Mouse (Mus musculus) MEL (cell line): ENCODE measurements around the gene Prox1. TPM values are rescaled to one million over a fixed set of nuclear protein-coding genes. Genes with fewer than 3 reads are reported as not detected.

Experiments used
- DNase-seq: peaks from one replicate; pipeline ENCODE4 v3.0.0; 2011; ENCODE audit warnings: low read depth, low spot score
- H3K27ac ChIP-seq: 2 replicates; pipeline ENCODE4 v1.5.1; 2012; ENCODE audit warnings: low read depth, mild to moderate bottlenecking, control low read depth, low read length, moderate library complexity; ENCODE audit not compliant: control insufficient read depth
- H3K27me3 ChIP-seq, 2 experiments: fragments of 150-350 bp in 1 of 2; sonication (generic) in 1 of 2; 2 replicates each; pipeline ENCODE4 v1.6.1; 2012; ENCODE audit warnings: low read length in 2 of 2, mild to moderate bottlenecking in 2 of 2, improper control_type of control experiment in 1 of 2, moderate library complexity in 1 of 2; ENCODE audit not compliant: insufficient read depth in 2 of 2, control insufficient read depth in 1 of 2
- H3K36me3 ChIP-seq, 2 experiments: 2 replicates each; pipeline ENCODE4 v1.6.1; 2012 to 2014; ENCODE audit warnings: low read length in 2 of 2, improper control_type of control experiment in 1 of 2, inconsistent platforms in 1 of 2, mild to moderate bottlenecking in 1 of 2; ENCODE audit not compliant: insufficient read depth in 2 of 2, control insufficient read depth in 1 of 2
- H3K4me1 ChIP-seq, 2 experiments: fragments of 150-350 bp in 1 of 2; sonication (generic) in 1 of 2; 2 replicates each; pipeline ENCODE4 v1.6.1; 2012; ENCODE audit warnings: low read length in 2 of 2, improper control_type of control experiment in 1 of 2, mild to moderate bottlenecking in 1 of 2; ENCODE audit not compliant: insufficient read depth in 2 of 2, control insufficient read depth in 1 of 2
- H3K4me3 ChIP-seq, 2 experiments: fragments of 150-350 bp in 1 of 2; sonication (generic) in 1 of 2; 2 replicates each; pipeline ENCODE4 v1.5.1; 2012; ENCODE audit warnings: low read depth in 2 of 2, low read length in 2 of 2, mild to moderate bottlenecking in 2 of 2, moderate library complexity in 2 of 2, control low read depth in 1 of 2, improper control_type of control experiment in 1 of 2; ENCODE audit not compliant: control insufficient read depth in 1 of 2, insufficient read depth in 1 of 2
- H3K79me2 ChIP-seq: 2 replicates; pipeline ENCODE4 v1.6.1; 2012; ENCODE audit warnings: mild to moderate bottlenecking, low read length, moderate library complexity; ENCODE audit not compliant: control insufficient read depth, poor library complexity, insufficient read depth
- H3K9ac ChIP-seq: 2 replicates; pipeline ENCODE4 v1.6.1; 2012; ENCODE audit warnings: low read depth, mild to moderate bottlenecking, control low read depth, low read length, moderate library complexity; ENCODE audit not compliant: control insufficient read depth, poor library complexity, severe bottlenecking
- H3K9me3 ChIP-seq: fragments of 150-350 bp; sonication (generic); replicated peaks from 2 replicates; pipeline ENCODE4 v1.6.1; 2012; ENCODE audit warnings: mild to moderate bottlenecking, low read length, improper control_type of control experiment, moderate library complexity; ENCODE audit not compliant: insufficient read depth
- BHLHE40 ChIP-seq: IDR thresholded peaks from 2 replicates; pipeline ENCODE4 v1.6.1; 2012; ENCODE audit warnings: low read depth, mild to moderate bottlenecking, inconsistent platforms, low read length, improper control_type of control experiment, borderline replicate concordance
- CHD1 ChIP-seq: IDR thresholded peaks from 2 replicates; pipeline ENCODE4 v1.6.1; 2012; ENCODE audit warnings: low read depth, mild to moderate bottlenecking, inconsistent platforms, low read length, improper control_type of control experiment
- CHD2 ChIP-seq: IDR thresholded peaks from 2 replicates; pipeline ENCODE4 v1.6.1; 2011; ENCODE audit warnings: low read length, improper control_type of control experiment
- E2F4 ChIP-seq: IDR thresholded peaks from 2 replicates; pipeline ENCODE4 v1.6.1; 2011; ENCODE audit warnings: low read depth, low read length, improper control_type of control experiment, borderline replicate concordance
- ELF1 ChIP-seq: IDR thresholded peaks from 2 replicates; pipeline ENCODE4 v1.6.1; 2014; ENCODE audit warnings: low read depth, mild to moderate bottlenecking, inconsistent platforms, low read length, improper control_type of control experiment, moderate library complexity
- EP300 ChIP-seq, 2 experiments: IDR thresholded peaks; 2 replicates each; pipeline ENCODE4 v1.6.1; 2011; ENCODE audit warnings: improper control_type of control experiment in 2 of 2, low read length in 2 of 2, low read depth in 1 of 2, mild to moderate bottlenecking in 1 of 2
- ETS1 ChIP-seq: IDR thresholded peaks from 2 replicates; pipeline ENCODE4 v1.6.1; 2012; ENCODE audit warnings: low read depth, mild to moderate bottlenecking, inconsistent platforms, low read length, improper control_type of control experiment, moderate library complexity
- GABPA ChIP-seq: IDR thresholded peaks from 2 replicates; pipeline ENCODE4 v1.6.1; 2012; ENCODE audit warnings: low read depth, mild to moderate bottlenecking, inconsistent platforms, low read length, improper control_type of control experiment, moderate library complexity
- GATA1 ChIP-seq: IDR thresholded peaks from 2 replicates; pipeline ENCODE4 v1.6.1; 2011; ENCODE audit warnings: low read depth, low read length, improper control_type of control experiment
- JUND ChIP-seq: IDR thresholded peaks from 2 replicates; pipeline ENCODE4 v1.6.1; 2011; ENCODE audit warnings: low read depth, mild to moderate bottlenecking, improper control_type of control experiment, low read length
- KAT2A ChIP-seq: conservative IDR thresholded peaks from 2 replicates; pipeline ENCODE4 v1.6.1; 2012; ENCODE audit warnings: low read depth, low read length, improper control_type of control experiment, inconsistent platforms
- MAZ ChIP-seq: IDR thresholded peaks from 2 replicates; pipeline ENCODE4 v1.6.1; 2012; ENCODE audit warnings: low read depth, mild to moderate bottlenecking, inconsistent platforms, low read length, improper control_type of control experiment
- MYC ChIP-seq: IDR thresholded peaks from 2 replicates; pipeline ENCODE4 v1.6.1; 2011; ENCODE audit warnings: low read depth, mild to moderate bottlenecking, low read length, improper control_type of control experiment, moderate library complexity
- NELFE ChIP-seq: IDR thresholded peaks from 2 replicates; pipeline ENCODE4 v1.6.1; 2011; ENCODE audit warnings: low read depth, low read length, improper control_type of control experiment
- POLR2AphosphoS5 ChIP-seq: IDR thresholded peaks from 2 replicates; pipeline ENCODE4 v1.6.1; 2012; ENCODE audit warnings: low read depth, borderline replicate concordance, mild to moderate bottlenecking, inconsistent platforms, low read length, moderate library complexity, mixed read lengths
- SMC3 ChIP-seq: IDR thresholded peaks from 2 replicates; pipeline ENCODE4 v1.6.1; 2011; ENCODE audit warnings: low read depth, low read length, improper control_type of control experiment
- TAL1 ChIP-seq: IDR thresholded peaks from 2 replicates; pipeline ENCODE4 v1.6.1; 2012; ENCODE audit warnings: mild to moderate bottlenecking, inconsistent platforms, low read length, moderate library complexity, mixed read lengths
- TCF12 ChIP-seq: IDR thresholded peaks from 2 replicates; pipeline ENCODE4 v1.6.1; 2014; ENCODE audit warnings: low read depth, mild to moderate bottlenecking, inconsistent platforms, low read length, improper control_type of control experiment, moderate library complexity
- USF1 ChIP-seq: IDR thresholded peaks from 2 replicates; pipeline ENCODE4 v1.6.1; 2014; ENCODE audit warnings: low read depth, mild to moderate bottlenecking, inconsistent platforms, low read length, improper control_type of control experiment, moderate library complexity
- USF2 ChIP-seq, 2 experiments: IDR thresholded peaks; 2 replicates each; pipeline ENCODE4 v1.6.1; 2011 to 2012; ENCODE audit warnings: improper control_type of control experiment in 2 of 2, low read length in 2 of 2, borderline replicate concordance in 1 of 2, inconsistent platforms in 1 of 2, low read depth in 1 of 2, mild to moderate bottlenecking in 1 of 2; ENCODE audit not compliant: insufficient read depth in 1 of 2
- ZC3H11A ChIP-seq: IDR thresholded peaks from 2 replicates; pipeline ENCODE4 v1.6.1; 2012; ENCODE audit warnings: low read depth, mild to moderate bottlenecking, inconsistent platforms, low read length, improper control_type of control experiment
- ZKSCAN1 ChIP-seq: IDR thresholded peaks from 2 replicates; pipeline ENCODE4 v1.6.1; 2012; ENCODE audit warnings: low read depth, mild to moderate bottlenecking, inconsistent platforms, low read length, improper control_type of control experiment, moderate library complexity
- polyA plus RNA-seq, 2 experiments: library from polyadenylated mRNA; stranded (reverse) in 1 of 2; unstranded in 1 of 2; fragments of >175 nt in 1 of 2; fragments of >200 nt in 1 of 2; gene quantifications; 2 replicates each; pipeline versions ENCODE4 v1.2.1 to v1.2.4; 2012; ENCODE audit warnings: low replicate concordance in 2 of 2, low read depth in 1 of 2; ENCODE audit not compliant: insufficient read length in 2 of 2, insufficient read depth in 1 of 2, missing spikeins in 1 of 2
- total RNA-seq: library from RNA; depleted of rRNA; stranded (reverse); fragments of 300-350 nt; gene quantifications from 2 replicates; pipeline ENCODE4 v1.2.3, GENCODE M21; 2012

Gene Prox1
- total and polyA plus RNA-seq, 3 experiments = not detected

DNA sequence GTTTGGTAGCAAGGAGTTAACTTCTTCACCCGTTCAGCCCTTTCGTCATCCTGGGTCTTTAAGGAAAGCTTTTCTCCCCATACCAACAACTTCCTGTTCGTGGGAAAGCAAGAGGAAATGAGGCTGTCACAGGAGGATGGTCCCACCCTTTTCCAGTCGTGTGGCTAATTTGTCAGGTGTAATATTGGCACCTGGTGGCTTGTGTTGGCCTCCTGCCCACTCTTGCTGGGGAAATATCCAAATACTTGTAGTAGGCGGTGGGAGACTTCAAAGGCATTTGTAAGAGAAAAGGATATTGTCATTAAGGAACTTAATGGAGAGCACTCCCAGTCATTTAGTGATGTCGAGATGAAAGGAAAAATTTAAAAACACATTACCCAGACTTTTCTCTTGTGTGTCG, 44.1 kb upstream of the Prox1 start:
- Histone ChIP-seq H3K36me3 (no peaks in the 10 kb centered on the region), H3K9me3 (no peaks in the 10 kb centered on the region)
- DNase-seq = no peak

GRCm38 (mm10) chr1:190213175-190213574, 42.7 kb upstream of the Prox1 start:
- no peak overlapping the region for H3K4me3 ChIP-seq
- H3K79me2 ChIP-seq = no peaks in the 10 kb centered on the region
- no peak for DNase-seq
- no peaks in the 10 kb centered on the region for H3K9me3 ChIP-seq
- no peaks in the 10 kb centered on the region for H3K4me1 ChIP-seq
- H3K9ac ChIP-seq = no peak overlapping the region
- H3K27me3 ChIP-seq = no peaks in the 10 kb centered on the region
- H3K36me3 ChIP-seq = no peaks in the 10 kb centered on the region
- TF ChIP-seq GATA1 (no peak), GABPA (no peak), ELF1 (no peak), ZKSCAN1 (no peak)
- H3K27ac ChIP-seq = no peak overlapping the region

More for the DNA sequence above, 44.1 kb upstream of the Prox1 start:
- H3K27me3 ChIP-seq = no peaks in the 10 kb centered on the region
- no peak overlapping the region for H3K9ac ChIP-seq
- no peaks in the 10 kb centered on the region; the same call in 1 of the 2 replicates for H3K79me2 ChIP-seq
- H3K4me1 ChIP-seq = no peaks in the 10 kb centered on the region
- H3K27ac ChIP-seq = no peak overlapping the region
- H3K4me3 ChIP-seq = no peak overlapping the region
- TF ChIP-seq JUND (no peak), CHD2 (no peak), TCF12 (no peak), ZKSCAN1 (no peak), NELFE (no peak), SMC3 (no peak), USF2 (IDR thresholded peaks at IDR 0.05; ENCODE audit: borderline replicate concordance in 1 of 2, insufficient read depth in 1 of 2, low read depth in 1 of 2, low read length in 2 of 2) (no peak)

DNA sequence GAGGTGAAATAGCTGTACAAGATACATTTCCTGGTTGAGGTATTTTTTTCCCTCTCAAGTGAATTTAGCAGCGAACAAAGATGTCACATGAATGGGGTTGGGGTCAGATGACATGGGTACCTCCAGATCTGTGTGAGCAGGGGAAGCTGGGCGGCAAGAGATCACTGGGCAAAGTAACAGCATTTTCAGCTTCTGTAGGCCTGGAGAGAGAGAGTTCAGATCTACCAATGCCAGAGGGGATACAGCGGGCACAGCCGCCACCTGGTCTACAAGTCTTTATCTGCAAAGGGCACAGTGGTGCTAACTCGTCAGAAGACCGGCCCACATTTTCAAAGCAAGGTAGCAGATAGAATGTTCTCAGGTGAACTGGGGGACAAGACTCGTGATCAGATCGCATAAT, 36.7 kb upstream of the Prox1 start:
- H3K27me3 ChIP-seq = no peaks in the 10 kb centered on the region
- TF ChIP-seq TAL1 = no peak
- TF ChIP-seq USF2 (IDR thresholded peaks at IDR 0.05; ENCODE audit: borderline replicate concordance in 1 of 2, insufficient read depth in 1 of 2, low read depth in 1 of 2, low read length in 2 of 2) = no peak
- TF ChIP-seq ETS1 = no peak
- no peak for TF ChIP-seq NELFE
- no peak for TF ChIP-seq ZC3H11A
- TF ChIP-seq POLR2AphosphoS5 = no peak
- no peak for TF ChIP-seq KAT2A
- TF ChIP-seq GABPA = no peak
- TF ChIP-seq USF1 = no peak
- TF ChIP-seq ELF1 = no peak
- no peak for TF ChIP-seq CHD1
- no peak for TF ChIP-seq MYC
- no peak for TF ChIP-seq EP300 (IDR thresholded peaks at IDR 0.05; ENCODE audit: low read depth in 1 of 2, low read length in 2 of 2)
- TF ChIP-seq E2F4 = no peak
- TF ChIP-seq CHD2 = no peak
- TF ChIP-seq BHLHE40 = no peak
- TF ChIP-seq MAZ = no peak
- TF ChIP-seq, all 39 proteins: peak for 0
- Histone ChIP-seq H3K9ac (no peak overlapping the region), H3K79me2 (no peaks in the 10 kb centered on the region), H3K9me3 (no peaks in the 10 kb centered on the region), H3K4me1 (no peaks in the 10 kb centered on the region), H3K4me3 (no peak overlapping the region), H3K36me3 (no peaks in the 10 kb centered on the region), H3K27ac (no peak overlapping the region)
- no peak for DNase-seq
